Mouse (Mus musculus) frontal cortex, postnatal 25 days (tissue): Measurements from ENCODE around the gene Lgalsl.

Experiments used
- DNase-seq, 2 experiments: peaks; one replicate each; pipeline ENCODE4 v3.0.0; 2022; ENCODE audit warnings: low spot score in 2 of 2

Lgalsl gene

DNA sequence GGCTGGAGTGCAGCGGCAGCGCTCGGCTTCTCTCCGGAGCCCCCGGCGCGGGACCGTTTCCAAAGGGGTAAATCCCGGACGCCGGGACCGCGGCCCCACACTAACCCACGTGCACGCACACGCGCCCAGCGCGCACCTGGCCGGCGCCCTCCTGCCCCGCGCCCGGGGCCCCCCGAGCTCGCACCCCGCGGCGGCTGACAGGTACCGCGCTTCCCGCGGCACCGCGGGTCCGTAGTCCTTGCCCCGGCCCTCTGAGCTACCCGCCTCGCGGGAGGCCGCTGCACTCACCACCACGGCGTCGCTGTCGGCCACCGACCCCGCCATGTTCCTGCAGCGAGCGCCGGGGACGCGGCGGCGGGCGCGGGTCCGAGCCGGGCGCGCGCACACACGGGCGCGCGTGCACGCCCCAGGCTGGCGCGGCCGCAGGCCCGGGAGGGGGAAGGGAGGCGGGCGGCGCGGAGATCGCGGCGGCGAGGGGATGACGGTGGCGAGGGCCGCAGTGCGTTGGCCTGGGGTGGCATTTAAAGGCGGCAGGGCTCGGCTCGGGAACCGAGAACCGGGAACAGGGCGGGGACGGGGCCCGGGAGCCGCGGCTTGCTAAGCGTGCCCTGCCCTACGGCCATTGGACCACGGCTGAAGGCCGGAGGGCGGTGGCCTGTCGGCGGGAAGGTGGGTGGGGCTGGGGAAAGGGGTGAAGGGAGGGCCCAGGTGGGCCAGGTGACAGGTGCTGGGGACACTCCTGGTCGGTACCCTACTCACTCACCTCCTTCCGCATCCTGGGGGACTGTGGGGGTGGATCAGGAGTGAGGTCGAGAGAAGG lies at the start of gene Lgalsl:
TSS of gene Lgalsl (minus strand) at position 371 of the 820 bp plus-strand sequence.
- peak; percentile 59 to 67 for DNase-seq

GRCm38 (mm10) chr11:20878644-20879043 lies 47.8 kb upstream of the Lgalsl start:
- no peak for DNase-seq

DNA sequence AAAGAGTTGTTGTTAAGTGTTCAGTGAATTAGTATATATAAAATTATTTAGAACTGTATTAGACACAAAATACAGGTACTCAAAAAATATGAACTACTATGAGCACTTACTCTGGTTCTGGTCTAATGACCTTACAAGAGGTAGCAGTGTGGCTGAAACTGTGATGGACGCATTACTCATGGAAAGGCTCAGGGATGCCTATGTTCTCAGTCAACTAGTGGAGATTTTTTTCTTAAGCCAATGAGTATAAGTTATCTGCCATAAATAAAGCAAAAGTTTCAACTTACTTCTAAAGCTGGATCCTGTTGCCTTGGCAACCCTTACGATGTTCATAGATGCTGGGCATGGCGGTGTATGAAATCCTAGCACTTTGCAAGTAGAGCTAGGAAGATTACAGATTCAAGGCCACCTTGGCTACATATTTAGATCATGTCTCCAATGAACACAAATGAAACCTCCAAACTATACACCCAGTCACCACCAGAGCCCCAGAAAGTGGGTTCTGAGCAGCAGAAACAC lies 46.8 kb upstream of the Lgalsl start:
- no peak for DNase-seq

DNA sequence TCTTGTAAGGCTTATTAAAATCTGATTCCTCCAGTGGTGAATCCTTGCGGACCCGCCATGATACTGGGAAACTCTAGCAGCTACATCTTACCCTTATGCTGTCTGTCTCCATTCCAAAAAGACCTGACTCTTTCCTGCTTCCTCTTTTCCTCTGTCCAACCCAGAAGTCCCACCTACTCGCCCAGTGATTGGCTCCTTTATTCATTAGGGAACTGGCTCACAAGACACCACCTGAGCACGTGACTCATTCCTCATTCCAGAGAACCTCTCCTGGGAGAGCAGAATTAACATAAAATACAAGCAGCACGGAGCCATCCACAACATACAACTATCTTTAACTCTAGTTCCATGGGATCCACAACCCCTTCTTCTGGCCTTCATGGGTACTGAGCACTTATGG lies 42.5 kb upstream of the Lgalsl start:
- no peak for DNase-seq

- no peak for DNase-seq
These were observed 42.1 kb upstream of the Lgalsl start for GRCm38 (mm10) chr11:20872911-20873310.

DNA sequence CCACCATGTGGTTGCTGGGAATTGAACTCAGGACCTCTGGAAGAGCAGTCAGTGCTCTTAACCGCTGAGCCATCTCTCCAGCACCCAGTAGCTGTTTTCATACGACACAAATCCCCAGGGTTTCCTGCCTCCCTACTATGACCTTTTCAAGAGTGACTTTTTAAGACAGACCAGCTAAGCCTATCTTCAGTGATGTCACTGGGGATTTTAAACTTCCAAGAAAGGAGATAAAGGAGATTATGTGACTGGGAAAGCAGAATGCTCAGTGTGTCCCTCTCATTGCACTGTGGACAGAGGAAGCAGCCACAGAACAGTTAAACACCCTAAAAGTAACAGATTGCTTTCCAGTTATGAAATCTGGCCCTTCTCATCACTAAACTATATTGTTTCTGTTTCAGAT lies 41.6 kb upstream of the Lgalsl start:
- DNase-seq = no peak

DNA sequence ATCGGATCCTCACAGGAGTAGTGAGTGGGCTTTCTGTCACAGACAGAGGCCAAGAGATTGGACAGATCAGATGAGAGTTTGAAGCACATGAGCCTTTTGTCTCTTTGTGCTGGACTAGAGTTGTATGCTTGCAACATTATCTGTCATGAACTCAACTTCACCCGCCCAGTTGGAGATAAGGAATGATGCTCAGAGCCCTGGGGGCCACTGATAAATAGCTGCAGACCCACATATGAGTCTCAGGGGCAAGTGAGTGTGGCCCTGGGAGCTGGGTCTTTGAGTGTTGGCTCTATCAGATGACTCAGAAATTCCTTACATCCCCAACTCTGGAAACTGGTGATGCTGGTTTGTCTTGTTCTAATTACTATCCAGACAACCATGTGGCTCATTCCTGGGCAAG lies 39.1 kb upstream of the Lgalsl start:
- DNase-seq = no peak

DNA sequence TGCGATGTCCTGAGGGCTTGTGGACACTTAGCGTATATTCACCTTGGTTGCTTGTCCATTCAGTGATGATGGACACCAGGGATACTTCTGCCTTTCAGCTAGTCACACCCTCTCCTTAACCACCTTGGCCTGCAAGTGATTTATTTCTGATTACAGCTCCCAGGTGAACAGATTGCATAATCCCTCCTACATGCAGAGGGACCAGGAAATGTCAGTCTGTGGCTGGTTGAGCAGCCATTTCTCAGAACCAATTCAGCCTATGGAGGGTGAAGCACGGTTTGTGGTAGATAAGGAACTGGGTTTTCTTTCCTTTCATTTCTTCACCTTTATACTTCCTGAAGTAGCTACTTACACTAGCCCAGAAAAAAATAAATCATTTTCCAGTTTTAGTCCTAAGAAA lies 34.6 kb upstream of the Lgalsl start:
- no peak for DNase-seq

GRCm38 (mm10) chr11:20864647-20865046 lies 33.8 kb upstream of the Lgalsl start:
- DNase-seq = no peak

DNA sequence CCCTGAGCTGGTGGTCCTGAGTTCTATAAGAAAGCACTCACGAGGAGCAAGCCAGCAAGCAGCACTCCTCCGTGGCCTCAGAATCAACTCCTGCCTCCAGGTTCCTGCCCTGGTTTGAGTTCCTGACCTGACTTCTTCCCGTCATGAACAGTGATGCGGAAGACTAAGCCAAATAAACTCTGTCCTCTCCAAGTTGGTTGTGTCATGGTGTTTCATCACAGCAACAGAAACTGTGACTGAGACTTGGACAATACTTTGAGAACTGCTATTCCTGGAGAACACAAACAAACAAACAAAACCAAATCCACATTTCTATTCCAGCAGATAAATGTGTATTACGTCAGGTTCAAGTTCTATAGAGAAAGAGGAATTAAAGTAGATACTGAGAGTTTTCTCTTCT lies 31.2 kb upstream of the Lgalsl start:
- no peak for DNase-seq

DNA sequence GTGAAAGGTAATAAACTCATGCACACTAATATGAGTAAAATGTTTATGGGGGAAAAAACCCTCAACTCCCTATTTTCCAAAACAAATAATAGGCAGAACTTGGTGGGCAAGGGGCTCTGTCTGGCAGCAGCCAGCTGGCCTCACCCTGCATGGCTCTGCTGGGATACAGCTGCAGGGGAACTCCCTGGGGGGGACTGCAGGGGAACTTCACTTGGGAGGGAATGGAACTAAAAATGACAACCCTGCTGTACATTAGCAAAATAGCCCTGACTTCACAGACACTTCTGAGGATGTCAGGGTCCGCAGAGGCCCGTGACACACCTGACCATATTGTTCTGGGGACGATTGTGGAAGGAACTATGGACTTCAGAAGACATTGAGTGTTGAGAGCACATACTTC lies 29.5 kb upstream of the Lgalsl start:
- no peak for DNase-seq

- no peak for DNase-seq
These were observed 29.0 kb upstream of the Lgalsl start for GRCm38 (mm10) chr11:20859858-20860257.

DNA sequence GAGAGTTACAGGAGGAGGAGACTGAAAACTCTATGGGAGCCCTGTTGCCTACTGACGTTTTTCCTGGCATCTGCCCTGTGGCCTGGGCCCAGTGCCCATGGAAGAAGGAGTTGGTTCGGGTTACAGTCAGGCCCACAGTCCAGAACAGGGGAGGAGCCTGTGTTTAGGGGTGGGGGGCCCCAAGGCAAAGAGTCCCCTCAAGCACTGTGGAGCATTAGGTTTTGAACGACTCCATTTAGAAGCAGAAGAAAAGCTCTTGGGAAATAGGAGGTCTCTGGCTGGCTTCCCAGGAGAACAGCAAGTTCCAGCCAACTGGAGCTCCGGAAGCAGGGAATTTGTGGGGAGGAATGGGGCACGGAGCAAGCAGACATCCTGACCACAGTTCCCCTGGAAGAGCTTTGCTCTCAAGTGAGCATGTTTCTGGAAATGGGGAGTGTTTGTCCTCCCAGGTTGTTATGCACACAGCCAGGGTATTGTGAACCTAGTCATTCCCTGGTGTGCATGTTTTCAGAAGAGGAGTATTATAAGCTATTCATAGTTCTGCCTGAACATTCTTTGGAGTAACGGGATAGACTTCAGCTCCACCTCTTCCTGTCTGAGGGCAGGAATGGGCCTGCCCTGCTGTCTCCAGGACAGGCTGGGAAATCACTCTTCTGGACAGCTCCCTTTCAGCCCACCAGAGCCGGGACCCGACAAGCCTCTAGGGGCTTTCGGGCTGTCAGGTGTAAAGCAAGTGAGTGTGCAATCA lies 28.2 kb upstream of the Lgalsl start:
- peak; percentile 61 to 67 for DNase-seq

DNA sequence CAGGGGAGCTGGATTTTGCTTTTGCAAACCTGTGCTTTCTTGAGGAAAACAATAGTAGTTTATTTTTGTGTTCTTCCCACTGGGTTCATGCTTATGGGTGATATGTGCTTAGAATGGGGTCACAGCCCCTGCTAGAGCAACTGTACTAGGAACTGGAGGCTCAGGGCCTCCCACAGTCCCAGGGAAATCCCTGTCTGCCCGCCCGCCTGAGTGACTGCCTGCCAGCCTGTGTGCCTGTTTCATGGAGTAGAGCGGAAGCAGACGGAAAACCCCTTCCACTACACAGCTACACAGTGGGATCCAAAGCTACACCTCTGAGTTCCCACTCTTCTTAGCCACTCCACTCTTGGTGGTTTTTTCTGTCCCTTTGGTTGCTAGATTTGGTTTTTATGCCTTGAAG lies 27.1 kb upstream of the Lgalsl start:
- no peak for DNase-seq

GRCm38 (mm10) chr11:20854032-20854741 lies 23.3 kb upstream of the Lgalsl start:
- DNase-seq = no peak

DNA sequence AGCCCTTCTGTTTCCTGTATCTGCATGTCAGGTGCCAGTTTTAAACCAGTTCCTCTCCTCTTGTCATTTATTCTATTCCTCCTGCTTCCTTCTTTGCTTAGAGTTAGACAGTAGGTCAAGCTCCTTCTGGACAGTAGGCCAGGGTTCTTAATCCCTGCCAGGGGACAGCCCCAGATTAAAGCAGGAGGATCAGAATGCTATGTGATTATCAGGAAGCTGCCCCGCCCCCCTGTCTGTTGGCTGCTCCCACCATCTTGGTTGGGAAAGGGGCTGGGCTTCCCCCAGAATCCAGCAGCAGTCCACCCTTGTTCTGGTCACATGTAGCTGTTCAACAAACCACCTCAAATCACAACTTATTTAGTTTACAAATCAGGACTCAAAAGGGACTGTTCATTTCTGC lies 19.3 kb upstream of the Lgalsl start:
- DNase-seq = no peak

DNA sequence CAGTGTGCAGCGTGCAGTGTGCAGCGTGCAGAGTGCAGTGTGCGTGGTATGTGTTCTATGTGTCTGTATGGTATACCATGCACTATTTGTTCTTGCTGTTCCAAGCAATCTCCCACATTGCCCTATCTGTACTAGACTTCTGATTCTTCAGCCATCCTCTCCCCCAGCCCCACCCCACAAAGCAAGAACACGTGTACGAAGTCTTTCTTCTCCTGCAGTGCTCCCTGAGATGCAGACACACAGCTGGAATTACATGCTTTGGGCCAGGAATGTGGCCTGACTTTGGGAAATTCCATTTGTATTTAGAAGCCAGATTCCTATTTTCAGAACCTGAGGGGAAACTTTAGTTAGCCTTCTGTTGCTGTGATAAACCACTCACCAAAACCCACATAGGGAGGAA lies 18.5 kb upstream of the Lgalsl start:
- DNase-seq = no peak

- no peak for DNase-seq
These were observed 6.5 kb upstream of the Lgalsl start for GRCm38 (mm10) chr11:20837366-20837765.

DNA sequence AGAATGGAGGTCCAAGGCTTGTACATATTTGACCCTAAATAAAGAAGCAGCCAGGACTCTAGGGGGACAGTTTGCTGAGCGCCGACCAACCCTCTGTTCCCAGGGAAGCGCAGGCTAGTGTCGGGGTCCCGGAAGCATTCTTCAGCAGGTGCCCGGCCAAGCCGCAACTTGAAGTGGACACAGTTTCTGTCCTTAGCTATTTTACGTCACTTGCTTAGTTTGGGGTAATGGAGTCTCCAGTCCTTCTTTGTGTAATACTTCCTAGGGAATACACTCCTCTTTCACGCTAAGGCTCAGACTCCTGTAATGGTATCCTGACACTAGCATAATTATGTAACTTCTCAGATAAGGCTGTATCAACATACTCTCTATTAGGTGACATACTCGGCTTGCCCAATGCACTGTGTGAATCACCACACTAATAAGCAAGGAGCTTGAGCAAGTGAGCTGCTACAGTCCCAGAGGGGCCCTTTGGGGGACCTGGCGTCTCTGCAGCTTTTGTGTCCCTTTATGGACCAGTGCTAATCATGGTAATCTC lies 813 bp upstream of the Lgalsl start:
- DNase-seq = peak; percentile 5 to 14

DNA sequence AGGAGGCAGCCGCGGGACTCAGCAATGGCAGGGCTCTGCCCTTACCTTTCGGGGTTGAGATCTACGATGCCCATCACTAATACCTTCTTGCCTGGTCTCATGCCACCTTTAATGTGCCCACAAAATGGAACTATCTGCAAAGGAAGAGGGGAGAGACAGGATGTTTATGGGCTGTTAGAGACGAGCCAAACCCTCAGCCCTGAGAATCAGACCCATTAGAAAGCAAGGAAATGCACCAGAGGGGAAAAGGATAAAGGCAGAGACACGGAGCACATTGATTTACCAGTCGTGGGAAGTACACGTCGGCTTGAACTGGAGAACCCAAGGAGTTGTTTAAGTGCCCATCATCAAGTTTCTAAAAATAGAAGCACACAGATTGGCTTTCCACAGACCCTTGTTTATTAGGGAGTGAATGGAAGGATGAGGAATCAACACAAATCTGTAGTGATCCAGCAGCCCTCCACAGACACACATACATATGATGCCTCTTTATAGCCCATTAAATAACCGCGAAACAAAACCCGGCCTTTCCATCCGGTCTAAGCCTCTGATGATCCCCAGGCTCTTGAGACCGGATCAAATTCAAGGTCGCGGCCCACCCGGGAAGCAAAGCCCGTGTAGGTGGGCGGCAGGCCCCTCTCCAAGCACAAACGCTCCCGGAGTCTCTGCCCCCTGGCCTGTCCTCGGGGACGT lies 717 bp downstream of the Lgalsl start:
- peak in 1 of 2 experiments; percentile 10 for DNase-seq

- no peak for DNase-seq
These were observed 1.7 kb downstream of the Lgalsl start for GRCm38 (mm10) chr11:20829056-20829686.
